Mouse (Mus musculus): ENCODE data around the gene Tnfrsf13b.

Gene Tnfrsf13b

GRCm38 (mm10) chr11:61126606-61127355 is at the start of gene Tnfrsf13b:
Tnfrsf13b (plus strand) TSS chr11:61126755.
- no peak for DNase-seq (ENCODE audit: low spot score)

DNA sequence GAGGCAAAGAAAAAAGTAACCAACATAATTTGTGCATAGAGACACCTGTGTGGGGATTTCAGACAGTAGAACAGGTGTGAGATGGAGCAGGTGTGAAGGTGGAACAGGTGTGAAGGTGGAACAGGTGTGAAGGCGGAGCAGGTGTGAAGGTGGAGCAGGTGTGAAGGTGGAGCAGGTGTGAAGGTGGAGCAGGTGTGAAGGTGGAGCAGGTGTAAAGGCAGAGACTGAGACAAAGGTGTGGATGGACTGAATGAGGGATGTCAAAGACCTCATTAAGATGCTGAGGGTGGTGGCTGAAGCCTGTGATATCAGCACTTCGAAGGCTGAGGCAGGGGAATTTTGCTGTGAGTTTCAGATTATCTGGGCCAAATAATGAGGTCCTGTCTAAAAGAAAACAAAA is 44.9 kb upstream of the Tnfrsf13b start:
- no peak for DNase-seq (ENCODE audit: low spot score)

GRCm38 (mm10) chr11:61090195-61090594 is 36.4 kb upstream of the Tnfrsf13b start:
- DNase-seq (ENCODE audit: low spot score) = no peak

DNA sequence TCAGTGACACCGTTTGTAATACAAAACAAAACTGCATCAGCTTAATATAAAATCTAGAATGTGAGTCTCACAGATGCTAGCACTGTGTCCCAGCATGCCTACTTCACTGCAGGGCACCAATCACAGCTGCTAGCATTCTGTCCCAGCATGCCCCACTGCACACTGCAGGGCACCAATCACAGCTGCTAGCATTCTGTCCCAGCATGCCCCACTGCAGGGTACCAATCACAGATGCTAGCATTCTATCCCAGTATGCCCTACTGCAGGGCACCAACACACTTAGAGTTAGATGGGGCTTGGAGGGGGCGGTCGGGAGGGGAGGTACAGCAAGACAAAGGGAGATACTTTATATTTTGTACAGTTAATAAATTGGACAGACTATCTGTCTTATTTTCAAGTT is 35.4 kb upstream of the Tnfrsf13b start:
- DNase-seq (ENCODE audit: low spot score) = no peak

DNA sequence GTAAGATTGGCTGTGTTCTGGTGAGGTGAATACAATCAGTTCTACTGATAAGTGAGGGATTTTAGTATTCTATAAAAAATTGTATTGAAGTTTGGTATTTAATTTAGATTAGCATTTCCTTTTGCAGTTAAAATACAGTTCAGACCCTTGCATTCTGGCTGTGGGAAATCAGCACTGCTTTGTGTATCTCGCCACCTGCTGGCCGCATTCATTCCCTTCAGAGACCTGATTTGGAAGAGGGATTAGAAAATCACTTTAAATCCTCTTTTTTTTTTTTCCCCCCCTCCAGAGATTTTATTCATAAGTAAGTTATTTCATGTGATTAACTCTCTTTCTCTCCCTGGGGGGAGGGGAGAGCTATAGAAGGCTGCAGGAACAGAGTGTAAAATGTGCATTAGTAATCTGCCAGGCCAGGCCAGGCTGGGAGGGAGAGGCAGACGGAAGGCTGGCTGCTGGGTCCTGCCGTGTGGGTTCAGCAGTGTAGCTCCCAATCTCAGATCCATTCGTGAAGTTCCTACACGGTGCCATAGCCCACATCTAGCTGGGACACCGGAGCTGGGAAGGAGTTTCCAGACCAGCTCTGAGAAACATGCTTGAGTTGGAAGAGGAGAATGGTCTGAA is 34.8 kb upstream of the Tnfrsf13b start:
- DNase-seq (ENCODE audit: low spot score) = peak; percentile 86

- DNase-seq (ENCODE audit: low spot score) = no peak
These were observed 28.5 kb upstream of the Tnfrsf13b start for GRCm38 (mm10) chr11:61098046-61098445.

DNA sequence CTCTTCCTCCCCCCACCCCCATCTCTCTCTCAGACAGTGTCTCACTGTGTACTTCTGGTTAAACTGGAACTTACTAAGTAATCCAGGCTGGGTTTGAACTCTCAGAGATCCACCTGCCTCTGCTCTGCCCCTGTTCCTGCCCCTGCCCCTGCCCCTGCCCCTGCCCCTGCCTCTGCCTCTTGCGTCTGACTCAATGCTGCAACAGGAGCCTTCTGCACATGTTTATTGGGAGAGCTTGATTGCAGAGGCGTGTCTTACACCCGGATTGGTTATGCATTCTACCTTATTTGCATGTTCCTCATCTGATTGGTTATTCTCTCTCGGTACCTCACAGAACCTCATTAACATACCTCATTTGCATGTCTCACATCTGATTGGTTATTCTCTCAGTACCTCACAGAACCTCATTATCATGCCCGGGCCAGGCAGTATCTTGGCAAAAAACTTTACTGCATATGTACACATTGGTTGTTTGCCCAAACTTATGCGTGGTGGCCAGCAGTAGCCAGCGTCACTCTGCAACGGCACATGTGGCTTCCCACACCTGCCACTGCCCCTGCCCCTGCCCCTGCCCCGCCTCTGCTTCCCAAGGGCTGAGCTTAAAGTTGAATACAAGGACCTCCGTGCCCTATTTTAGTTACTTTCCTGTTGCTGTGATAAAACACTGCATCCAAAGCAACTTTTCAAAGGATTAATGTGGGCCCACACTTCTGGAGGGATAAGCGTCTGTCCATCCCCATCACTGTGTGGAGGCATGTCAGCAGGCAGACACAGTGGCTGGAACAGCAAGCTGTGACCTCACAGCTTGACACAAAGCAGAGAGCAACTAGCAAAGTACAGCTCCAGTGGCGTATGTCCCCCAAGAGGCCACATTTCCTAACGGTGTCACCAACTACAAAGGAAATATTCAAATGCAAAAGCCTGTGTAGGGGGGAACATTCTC is 23.9 kb upstream of the Tnfrsf13b start:
- no peak for DNase-seq (ENCODE audit: low spot score)

DNA sequence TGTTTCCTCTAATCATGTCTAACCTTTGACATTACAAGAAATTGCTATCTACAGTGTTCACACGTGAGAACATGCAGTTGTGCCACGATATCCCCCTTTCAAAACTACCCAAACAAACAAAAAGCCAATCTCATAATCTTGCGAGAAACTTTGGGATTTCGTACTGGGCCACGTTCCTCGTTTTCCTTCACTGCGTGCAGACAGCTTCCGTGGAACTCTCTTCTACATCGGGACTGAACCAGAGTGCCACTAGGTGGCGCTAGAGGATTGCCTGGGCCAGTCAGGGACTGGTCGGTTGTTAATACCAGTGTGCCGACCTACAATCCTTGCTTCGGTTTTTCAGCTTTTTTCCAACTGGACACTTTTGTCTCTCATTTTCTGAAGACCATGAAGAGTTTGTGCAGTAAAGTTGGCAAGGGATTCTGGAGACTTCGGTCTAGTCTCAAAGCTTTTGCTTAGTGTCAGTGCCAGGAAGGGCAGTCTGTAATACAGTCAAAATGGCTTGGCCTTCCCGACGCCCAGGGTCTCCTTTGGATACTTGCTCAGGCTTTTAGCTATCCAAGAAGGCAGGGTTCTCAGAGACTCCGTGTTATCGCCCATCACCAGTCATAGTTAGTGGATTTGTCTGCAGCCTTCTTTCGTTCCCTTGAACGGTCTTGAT is 22.2 kb upstream of the Tnfrsf13b start:
- peak; percentile 87 for DNase-seq (ENCODE audit: low spot score)

DNA sequence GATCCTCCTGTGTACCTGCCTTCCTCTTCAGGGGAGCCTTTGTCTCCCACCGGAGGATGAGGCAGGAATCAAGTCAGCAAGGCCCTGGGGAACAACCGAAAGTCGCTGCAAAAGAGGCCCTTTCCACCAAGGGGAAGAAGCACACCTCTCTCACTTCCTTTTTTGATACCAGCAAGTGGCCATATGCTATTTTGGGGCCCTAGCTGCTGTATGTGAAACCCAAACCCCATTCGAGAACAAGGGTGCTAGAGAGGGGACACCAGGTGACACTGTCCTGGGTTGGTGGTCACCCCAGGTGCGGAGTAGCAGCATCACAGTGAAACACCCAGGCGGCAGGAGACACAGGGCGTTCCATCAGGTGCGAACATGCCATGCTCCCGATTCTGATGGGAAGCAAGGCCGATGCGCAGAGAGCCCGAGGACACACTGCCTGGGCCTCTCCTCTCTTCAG is 17.6 kb upstream of the Tnfrsf13b start:
- DNase-seq (ENCODE audit: low spot score) = peak; percentile 30

DNA sequence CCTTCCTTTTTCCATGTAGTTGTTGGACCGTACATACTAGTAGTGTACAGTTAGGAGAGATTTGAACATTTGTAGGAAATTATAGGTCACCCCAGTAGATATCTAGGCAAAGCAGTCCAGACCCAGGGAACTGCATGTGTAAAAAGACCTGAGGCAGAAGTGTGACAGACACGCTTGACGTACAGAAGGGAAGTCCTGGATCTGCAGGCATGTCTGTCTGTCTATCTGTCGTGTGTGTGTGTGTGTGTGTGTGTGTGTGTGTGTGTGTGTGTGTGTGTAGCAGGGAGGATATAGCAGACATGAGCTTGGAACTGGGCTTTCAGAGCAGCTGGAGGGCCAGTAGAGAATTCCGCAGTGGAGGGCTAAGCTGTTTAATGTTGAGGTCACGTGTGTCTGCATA is 16.8 kb upstream of the Tnfrsf13b start:
- DNase-seq (ENCODE audit: low spot score) = no peak

DNA sequence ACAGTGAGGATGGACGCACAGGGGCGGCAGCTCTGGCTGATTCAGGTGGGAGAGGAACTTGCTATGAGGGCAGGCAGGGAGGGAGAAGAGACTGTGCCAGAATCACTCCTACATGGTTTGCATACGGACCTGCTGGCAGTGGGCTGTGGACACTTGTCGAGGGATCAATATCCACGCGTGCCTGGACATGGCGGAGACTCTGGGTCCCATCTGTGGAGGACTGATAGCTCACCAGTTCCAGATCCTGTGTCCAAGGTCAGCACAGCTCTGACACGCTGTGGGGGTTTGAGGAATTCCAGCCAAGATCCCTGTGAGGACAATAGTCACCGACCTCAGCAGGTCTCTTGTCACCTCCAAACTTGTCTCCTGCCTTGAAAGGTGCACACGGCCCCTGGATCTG is 16.4 kb upstream of the Tnfrsf13b start:
- no peak for DNase-seq (ENCODE audit: low spot score)

- DNase-seq (ENCODE audit: low spot score) = no peak
These were observed 15.6 kb upstream of the Tnfrsf13b start for GRCm38 (mm10) chr11:61110928-61111327.

DNA sequence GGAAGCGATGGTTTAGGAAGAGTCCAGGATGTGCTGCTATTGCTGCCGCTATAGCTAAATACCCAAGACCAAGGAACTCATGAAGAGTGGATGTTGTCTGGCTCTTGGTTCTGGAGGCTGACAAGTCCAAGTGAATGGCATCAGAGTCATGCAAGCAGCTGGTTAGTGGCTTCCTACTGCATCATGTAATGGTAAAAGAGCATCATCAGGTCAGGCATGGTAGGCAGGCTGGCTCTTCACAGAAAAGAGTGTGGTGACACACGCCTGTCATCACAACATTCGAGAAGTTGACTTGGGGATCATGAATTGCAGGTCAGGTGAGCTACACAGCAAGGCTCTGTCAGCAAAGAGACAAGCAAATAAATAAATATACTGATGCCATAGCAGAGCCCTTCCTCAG is 15.1 kb upstream of the Tnfrsf13b start:
- no peak for DNase-seq (ENCODE audit: low spot score)

DNA sequence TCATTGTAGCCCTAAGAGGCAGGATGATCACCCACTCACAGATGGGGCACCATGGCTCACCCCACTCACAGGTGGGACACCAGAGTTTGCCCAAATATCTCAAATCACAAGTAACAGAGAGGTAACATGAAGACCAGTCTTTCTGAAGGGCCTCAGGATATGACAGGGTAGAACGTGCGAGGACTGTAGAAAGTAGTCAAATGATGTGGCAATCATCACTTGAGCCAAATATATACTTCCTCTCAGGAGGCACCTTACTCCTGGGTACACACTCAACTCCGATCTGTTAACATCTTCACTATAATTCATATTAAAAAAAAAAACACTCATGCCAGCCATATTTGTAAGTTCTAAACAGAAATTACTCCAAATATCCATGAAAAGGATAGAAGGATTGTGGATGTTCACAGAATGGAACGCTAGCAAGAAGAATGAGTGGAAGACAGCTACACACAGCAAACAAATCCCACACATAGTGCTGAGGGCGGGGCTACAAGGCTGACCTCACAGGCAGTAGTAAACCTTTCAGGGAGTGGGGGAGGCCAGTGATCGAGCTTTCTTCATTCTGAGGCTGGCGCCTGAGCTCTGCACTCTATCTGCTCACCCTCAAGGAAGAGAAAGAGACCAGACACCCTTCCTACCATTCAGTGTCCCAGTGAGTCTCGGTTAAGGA is 14.1 kb upstream of the Tnfrsf13b start:
- no peak for DNase-seq (ENCODE audit: low spot score)

GRCm38 (mm10) chr11:61116226-61116625 is 10.3 kb upstream of the Tnfrsf13b start:
- DNase-seq (ENCODE audit: low spot score) = no peak

DNA sequence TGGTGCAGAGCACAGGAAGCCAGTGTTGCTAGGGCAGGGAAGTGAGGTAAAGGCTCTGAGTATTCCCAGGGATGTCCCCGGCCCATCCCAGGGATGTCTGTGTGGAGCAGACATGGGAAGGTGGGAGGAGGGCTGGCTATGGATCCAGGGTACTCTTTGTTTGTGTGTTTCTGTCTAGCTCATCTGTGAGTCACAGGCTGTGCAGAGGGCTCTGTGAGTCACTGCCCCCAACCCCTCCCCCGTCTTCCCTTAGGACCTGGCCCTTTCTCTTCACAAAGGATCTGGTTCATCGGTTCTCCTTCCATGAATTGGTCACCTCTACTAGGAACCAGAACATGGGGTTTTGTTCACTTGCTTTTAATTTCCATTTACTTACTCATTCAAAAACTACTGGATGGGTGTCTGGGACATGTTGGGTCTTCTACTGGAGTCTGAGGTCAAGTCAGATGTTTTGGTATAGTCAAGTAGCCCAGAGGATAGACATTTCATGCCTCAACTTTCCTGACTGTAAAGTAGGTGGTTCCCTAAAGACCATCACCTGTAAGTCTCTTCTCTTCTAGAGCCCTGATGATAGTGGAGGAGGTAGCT is 6.5 kb upstream of the Tnfrsf13b start:
- no peak for DNase-seq (ENCODE audit: low spot score)

DNA sequence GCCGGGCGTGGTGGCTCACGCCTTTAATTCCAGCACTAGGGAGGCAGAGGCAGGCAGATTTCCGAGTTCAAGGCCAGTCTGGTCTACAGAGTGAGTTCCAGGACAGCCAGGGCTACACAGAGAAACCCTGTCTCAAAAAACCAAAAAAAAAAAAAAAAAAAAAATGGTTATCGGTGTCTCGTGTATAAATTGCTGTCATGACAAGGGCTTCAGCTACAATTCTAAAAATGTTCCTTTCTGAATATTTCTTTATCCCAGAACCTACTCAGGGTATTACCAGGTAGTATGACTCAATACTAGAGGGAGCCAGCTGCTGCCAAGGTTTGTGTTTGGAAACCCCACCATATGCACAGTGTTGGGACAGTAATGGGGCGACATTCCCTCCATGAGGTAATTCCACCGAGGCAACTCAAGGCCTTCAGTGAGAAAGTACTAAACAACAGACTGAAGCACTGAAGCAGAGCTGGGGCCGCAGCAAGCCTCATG is 4.2 kb upstream of the Tnfrsf13b start:
- no peak for DNase-seq (ENCODE audit: low spot score)

- no peak for DNase-seq (ENCODE audit: low spot score)
These were observed 3.7 kb upstream of the Tnfrsf13b start for GRCm38 (mm10) chr11:61122769-61123288.

- no peak for DNase-seq (ENCODE audit: low spot score)
These were observed 2.7 kb upstream of the Tnfrsf13b start for GRCm38 (mm10) chr11:61123886-61124285.

DNA sequence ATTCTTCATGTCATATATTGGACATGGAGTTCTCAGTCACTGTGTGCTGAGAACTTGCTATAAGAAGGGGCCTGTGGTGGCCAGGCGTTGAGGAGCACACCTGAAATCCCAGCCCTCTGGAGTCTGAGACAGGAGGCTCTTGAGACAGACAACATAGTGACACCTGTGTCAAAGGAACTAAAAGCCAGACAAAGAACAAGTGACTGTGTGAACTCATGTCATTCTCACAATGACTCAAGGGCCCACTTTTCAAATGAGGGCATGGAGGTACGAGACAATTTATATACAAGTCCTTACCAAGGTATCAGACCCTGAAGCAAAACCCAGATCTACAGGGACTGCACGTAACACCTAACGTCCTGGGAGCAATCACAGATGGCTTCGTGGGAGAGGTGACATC is 585 bp upstream of the Tnfrsf13b start:
- no peak for DNase-seq (ENCODE audit: low spot score)
